Mouse (Mus musculus) c-Kit-positive CD71-negative TER-119-negative erythroid progenitor cells, embryonic 14.5 days (primary cell): ENCODE results near the gene Gfer.

ENCODE experiments used
- DNase-seq: peaks from one replicate; pipeline ENCODE4 v3.0.0-alpha.2; 2013; ENCODE audit warnings: low read depth

Gfer gene

GRCm38 (mm10) chr17:24647493-24647892 is 48.5 kb downstream of the Gfer start:
- no peak for DNase-seq

DNA sequence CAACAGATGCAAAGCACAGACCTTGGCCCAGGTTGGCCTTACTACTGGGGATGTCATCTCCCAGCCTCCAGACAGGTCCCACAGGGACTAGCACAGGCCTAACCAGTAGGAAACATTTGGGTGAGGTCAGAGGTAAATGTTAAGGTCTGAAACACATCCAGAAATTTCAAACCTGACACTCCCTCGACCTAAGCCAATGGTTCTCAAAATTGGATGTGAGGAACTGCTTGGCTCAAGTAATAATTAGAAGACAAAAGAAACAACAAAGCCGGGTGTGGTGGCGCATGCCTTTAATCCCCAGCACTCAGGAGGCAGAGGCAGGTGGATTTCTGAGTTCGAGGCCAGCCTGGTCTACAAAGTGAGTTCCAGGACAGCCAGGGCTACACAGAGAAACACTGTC is 49.6 kb downstream of the Gfer start:
- DNase-seq, result no peak

GRCm38 (mm10) chr17:24645916-24646315 is 50.0 kb downstream of the Gfer start:
- DNase-seq, result no peak

GRCm38 (mm10) chr17:24644875-24645721 is 50.9 kb downstream of the Gfer start:
- no peak for DNase-seq

GRCm38 (mm10) chr17:24644030-24644715 is 51.8 kb downstream of the Gfer start:
- no peak for DNase-seq
